ENCODE assay signal across 20 mouse cellular contexts in genomic region chr1:35750092-35750521, GRCm38 (mm10).
DNase-seq lines count a peak whose midpoint lies in the region; ATAC-seq and TF ChIP-seq lines count a peak whose summit lies in the region.
"Had no signal": no experiment of that assay in that cellular context is flagged by ENCODE, and none has a peak within 500 bp of the region (broad histone marks: within the 10 kb centered on the region; RNA-seq: fewer than 3 reads in every experiment).

No protein-coding gene starts in this region.

- no peaks in the 10 kb centered on the region for H3K27me3 ChIP-seq in forebrain, embryonic 11.5 days (ENCODE audit: control insufficient read depth, insufficient read depth, low read length)
- no peaks in the 10 kb centered on the region for H3K27me3 ChIP-seq in forebrain, embryonic 10.5 days (ENCODE audit: poor library complexity, severe bottlenecking)
- no peaks in the 10 kb centered on the region for H3K27me3 ChIP-seq in forebrain, postnatal 0 days (ENCODE audit: insufficient read depth, low read length)
- H3K27me3 ChIP-seq: embryonic facial prominence, embryonic 15.5 days; heart, embryonic 15.5 days; liver, embryonic 15.5 days; neural tube, embryonic 15.5 days had no signal

- H3K9me3 ChIP-seq in forebrain, embryonic 11.5 days (ENCODE audit: control insufficient read depth, low read length) = no peaks in the 10 kb centered on the region
- H3K9me3 ChIP-seq in forebrain, embryonic 10.5 days = no peaks in the 10 kb centered on the region
- H3K9me3 ChIP-seq in forebrain, postnatal 0 days (ENCODE audit: low read length) = no peaks in the 10 kb centered on the region
- H3K9me3 ChIP-seq: embryonic facial prominence, embryonic 15.5 days; heart, embryonic 15.5 days; limb, embryonic 10.5 days; liver, embryonic 15.5 days; neural tube, embryonic 15.5 days had no signal

- no peak overlapping the region for H3K27ac ChIP-seq in forebrain, embryonic 11.5 days (ENCODE audit: low read depth, low read length)
- no peak overlapping the region for H3K27ac ChIP-seq in forebrain, embryonic 10.5 days
- H3K27ac ChIP-seq in forebrain, postnatal 0 days (ENCODE audit: low read depth, low read length) = no peak overlapping the region
- H3K27ac ChIP-seq in layer of hippocampus, adult 2 months = no peak overlapping the region
- H3K27ac ChIP-seq: embryonic facial prominence, embryonic 15.5 days; heart, embryonic 15.5 days; limb, embryonic 10.5 days; liver, embryonic 15.5 days; neural tube, embryonic 15.5 days had no signal

- no peak overlapping the region for H3K9ac ChIP-seq in forebrain, embryonic 11.5 days (ENCODE audit: low read length)
- no peak overlapping the region for H3K9ac ChIP-seq in forebrain, postnatal 0 days
- H3K9ac ChIP-seq: embryonic facial prominence, embryonic 15.5 days; heart, embryonic 15.5 days; liver, embryonic 15.5 days; neural tube, embryonic 15.5 days had no signal

- H3K4me1 ChIP-seq in forebrain, embryonic 11.5 days (replicated peaks; ENCODE audit: control insufficient read depth, insufficient read depth, low read length) = no peaks in the 10 kb centered on the region
- peaks cover 13% of the 10 kb centered on the region for H3K4me1 ChIP-seq in forebrain, embryonic 10.5 days
- no peaks in the 10 kb centered on the region for H3K4me1 ChIP-seq in forebrain, postnatal 0 days (ENCODE audit: insufficient read depth)
- H3K4me1 ChIP-seq: embryonic facial prominence, embryonic 15.5 days; limb, embryonic 10.5 days; liver, embryonic 15.5 days; neural tube, embryonic 15.5 days had no signal

- no peak overlapping the region for H3K4me2 ChIP-seq in forebrain, embryonic 11.5 days (ENCODE audit: low read depth, low read length, severe bottlenecking)
- H3K4me2 ChIP-seq in forebrain, postnatal 0 days (ENCODE audit: low read depth) = no peak overlapping the region
- H3K4me2 ChIP-seq: embryonic facial prominence, embryonic 15.5 days; heart, embryonic 15.5 days; liver, embryonic 15.5 days; midbrain, embryonic 11.5 days; neural tube, embryonic 15.5 days had no signal

- intact Hi-C loops in left cerebral cortex, postnatal 10 days (cut with DNase I) = no loop called here

- no peak for DNase-seq in forebrain, embryonic 11.5 days (ENCODE audit: low spot score)
- no peak for DNase-seq in forebrain, embryonic 10.5 days (ENCODE audit: extremely low spot score, low spot score)
- DNase-seq in WW6 (ENCODE audit: low read depth, low spot score) = peak; percentile 40
- peak; percentile 27 for DNase-seq in fibroblast of lung, adult 2 months (ENCODE audit: low read depth)
- peak; percentile 49 for DNase-seq in forebrain, postnatal 0 days
- no peak for DNase-seq in layer of hippocampus, adult 2 months (ENCODE audit: low spot score in 2 of 2)
- no peak for DNase-seq in left cerebral cortex, postnatal 10 days (ENCODE audit: extremely low spot score in 1 of 2, low spot score in 2 of 2)
- no peak for DNase-seq in urinary bladder, postnatal 25 days (ENCODE audit: low spot score)
- DNase-seq: cerebellum, adult 9-10 months; kidney, adult 18-20 months; liver; thymus, adult 18-20 months; thymus, postnatal 36 days had no signal

- H3K4me3 ChIP-seq in forebrain, embryonic 11.5 days (ENCODE audit: low read depth, low read length) = no peak overlapping the region
- H3K4me3 ChIP-seq in forebrain, embryonic 10.5 days = no peak overlapping the region
- H3K4me3 ChIP-seq in forebrain, postnatal 0 days (ENCODE audit: low read depth, low read length) = no peak overlapping the region
- no peak overlapping the region for H3K4me3 ChIP-seq in layer of hippocampus, adult 2 months
- H3K4me3 ChIP-seq: embryonic facial prominence, embryonic 15.5 days; heart, embryonic 15.5 days; limb, embryonic 10.5 days; liver, embryonic 15.5 days; neural tube, embryonic 15.5 days had no signal

- no peaks in the 10 kb centered on the region for H3K36me3 ChIP-seq in forebrain, embryonic 11.5 days (ENCODE audit: control insufficient read depth, insufficient read depth, low read length)
- no peaks in the 10 kb centered on the region for H3K36me3 ChIP-seq in forebrain, embryonic 10.5 days (replicated peaks)
- H3K36me3 ChIP-seq in forebrain, postnatal 0 days (ENCODE audit: insufficient read depth) = no peaks in the 10 kb centered on the region
- H3K36me3 ChIP-seq: embryonic facial prominence, embryonic 15.5 days; heart, embryonic 15.5 days; limb, embryonic 10.5 days; liver, embryonic 15.5 days; neural tube, embryonic 15.5 days had no signal

- WGBS in forebrain, embryonic 11.5 days = 15% methylated on average over 4 of the region's 4 CpGs
- WGBS in forebrain, embryonic 10.5 days = 19% methylated on average over 4 of the region's 4 CpGs
- 2% methylated on average over 4 of the region's 4 CpGs for WGBS in forebrain, postnatal 0 days

- no peak for TF ChIP-seq CTCF in forebrain, postnatal 0 days (IDR thresholded peaks at IDR 0.05; ENCODE audit: low read depth)
- TF ChIP-seq CTCF in layer of hippocampus, adult 2 months (conservative IDR thresholded peaks at IDR 0.05) = no peak

- ATAC-seq in forebrain, embryonic 11.5 days (replicated peaks; ENCODE audit: low FRiP score) = peak; percentile 46; the same call in 1 of the 2 replicates
- ATAC-seq in forebrain, postnatal 0 days = peak; percentile 86
- ATAC-seq: activated CD4-positive, CD25-positive, alpha-beta regulatory T cell, adult 4 months had no signal

Comparison
In these comparisons a context has a peak if more than half of its experiments do, and no peak if none do; other contexts are left out.
1. DNase-seq: peak in WW6 (single experiment), fibroblast of lung, adult 2 months (single experiment) and forebrain, postnatal 0 days (single experiment); none in forebrain, embryonic 11.5 days (single experiment), forebrain, embryonic 10.5 days (single experiment), layer of hippocampus, adult 2 months (0 of 2), left cerebral cortex, postnatal 10 days (0 of 2) and urinary bladder, postnatal 25 days (single experiment).